Mouse (Mus musculus): ENCODE results near the gene Gm10057.
"Not testable (repeated sequence)": the region's sequence is repeated elsewhere in the genome, so short reads cannot be mapped to it uniquely, and the experiment has no call there.

DNA sequence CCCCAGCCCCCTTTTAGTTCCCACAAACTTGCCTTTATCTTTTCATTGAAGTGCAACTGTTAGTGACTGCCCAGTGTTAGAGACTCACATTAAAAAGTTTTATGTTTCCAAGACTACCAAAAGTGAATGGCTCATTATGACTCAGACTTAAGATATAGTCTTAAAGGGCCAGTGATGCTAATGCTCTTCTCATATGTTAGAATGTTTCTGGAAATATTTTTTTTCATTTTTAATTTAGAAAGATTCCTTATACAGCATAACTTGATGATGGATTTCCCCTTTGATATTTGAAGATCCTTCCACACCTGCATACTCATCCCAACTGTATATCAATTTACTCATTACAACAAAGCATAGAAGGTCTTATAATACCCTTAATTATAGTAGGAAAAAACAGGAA, 42.3 kb downstream of the Gm10057 start, which contains the start of gene Samt1:
- TF ChIP-seq POLR2A (IDR thresholded peaks at IDR 0.05; ENCODE audit: control insufficient read depth, low read depth, low read length); CTCF (IDR thresholded peaks at IDR 0.05; ENCODE audit: control insufficient read depth, insufficient read depth, insufficient replicate concordance, low read depth, low read length): not testable (repeated sequence)

Measured in testis, adult 2 months (tissue).